Mouse (Mus musculus) bone marrow macrophage, adult 2 months (primary cell): Measurements from ENCODE around the gene Ttc29.

Experiments used
- CTCF ChIP-seq: IDR thresholded peaks from 2 replicates; pipeline ENCODE4 v1.5.1; 2012; ENCODE audit warnings: low read depth, mild to moderate bottlenecking, low read length, moderate library complexity
- POLR2A ChIP-seq: IDR thresholded peaks from 2 replicates; pipeline ENCODE4 v1.6.1; 2012; ENCODE audit warnings: mild to moderate bottlenecking, low read depth, low read length, borderline replicate concordance

DNA sequence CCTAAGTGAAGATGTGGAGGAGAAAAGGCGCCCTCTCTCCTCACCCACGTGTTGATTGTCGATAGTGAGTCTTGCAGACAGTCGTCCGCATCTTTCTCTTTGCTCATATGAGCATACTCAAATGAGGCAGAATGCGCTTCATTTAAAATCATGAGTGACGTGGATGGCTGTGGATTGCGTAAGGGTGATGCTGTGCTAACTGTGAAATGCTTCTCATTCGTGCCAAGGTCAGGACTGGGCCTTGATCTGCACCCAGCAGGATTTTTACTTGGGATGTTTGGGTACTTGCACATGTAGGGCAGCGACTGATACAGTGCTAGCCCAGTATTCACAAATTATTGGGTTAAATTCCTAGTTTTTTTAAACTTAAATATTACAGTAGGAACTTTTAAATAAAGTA lies 56.2 kb downstream of the Ttc29 start:
- TF ChIP-seq CTCF (no peak), POLR2A (no peak)
